Mouse (Mus musculus) c-Kit-positive CD71-negative TER-119-negative erythroid progenitor cells, embryonic 14.5 days (primary cell): Measurements from ENCODE around the gene Rassf2.

Experiments
- DNase-seq: peaks from one replicate; pipeline ENCODE4 v3.0.0-alpha.2; 2013; ENCODE audit warnings: low read depth

The Rassf2 gene

GRCm38 (mm10) chr2:132034590-132035469 lies 4.8 kb upstream of the Rassf2 start:
- no peak for DNase-seq

- no peak for DNase-seq
Observed at GRCm38 (mm10) chr2:132031364-132032095, 1.5 kb upstream of the Rassf2 start.

DNA sequence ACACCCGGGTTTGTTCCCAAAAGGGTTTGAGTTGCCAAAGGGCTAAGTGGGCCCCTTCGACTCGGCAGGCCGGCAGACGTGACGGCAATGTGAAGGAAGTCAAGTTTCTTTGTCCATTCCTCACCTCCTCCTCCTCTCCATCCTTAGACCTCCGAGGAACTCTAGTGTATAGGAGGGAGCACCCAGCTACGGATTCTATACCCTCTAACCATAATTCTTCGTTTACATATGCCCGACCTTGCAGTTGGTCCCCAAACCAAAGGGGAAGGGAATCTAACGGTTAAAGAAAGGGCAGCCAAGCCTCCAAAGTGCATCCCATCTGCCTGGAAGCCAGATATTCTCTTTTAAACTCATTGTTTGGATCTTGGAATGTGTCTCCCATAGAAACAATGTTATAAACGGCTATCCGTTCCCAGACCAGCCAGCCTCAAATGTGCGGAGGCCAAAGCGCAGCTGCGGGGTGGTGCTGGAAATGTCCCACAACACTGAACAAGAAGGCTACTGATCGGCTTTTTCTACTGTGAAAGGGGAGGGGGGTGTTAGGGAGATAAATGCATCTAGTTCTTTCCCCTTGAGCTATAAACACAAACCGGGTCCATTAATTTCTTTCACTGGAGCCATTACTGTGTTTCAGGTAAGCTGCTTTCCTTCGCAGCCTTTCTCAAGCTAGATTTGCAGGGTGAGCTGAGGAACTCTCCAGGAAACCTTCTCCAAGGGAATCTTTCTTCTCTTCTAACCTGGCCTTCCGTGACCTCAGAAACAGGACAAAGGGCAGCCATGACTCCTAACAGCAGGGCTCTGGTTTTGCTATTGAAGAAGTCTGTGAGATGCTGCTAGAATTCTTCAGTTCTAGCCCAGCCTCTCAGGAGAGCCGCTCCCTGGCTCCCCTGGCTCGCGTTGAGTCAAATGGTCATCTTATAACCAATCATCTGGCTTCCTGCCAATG lies 633 bp upstream of the Rassf2 start:
- no peak for DNase-seq

DNA sequence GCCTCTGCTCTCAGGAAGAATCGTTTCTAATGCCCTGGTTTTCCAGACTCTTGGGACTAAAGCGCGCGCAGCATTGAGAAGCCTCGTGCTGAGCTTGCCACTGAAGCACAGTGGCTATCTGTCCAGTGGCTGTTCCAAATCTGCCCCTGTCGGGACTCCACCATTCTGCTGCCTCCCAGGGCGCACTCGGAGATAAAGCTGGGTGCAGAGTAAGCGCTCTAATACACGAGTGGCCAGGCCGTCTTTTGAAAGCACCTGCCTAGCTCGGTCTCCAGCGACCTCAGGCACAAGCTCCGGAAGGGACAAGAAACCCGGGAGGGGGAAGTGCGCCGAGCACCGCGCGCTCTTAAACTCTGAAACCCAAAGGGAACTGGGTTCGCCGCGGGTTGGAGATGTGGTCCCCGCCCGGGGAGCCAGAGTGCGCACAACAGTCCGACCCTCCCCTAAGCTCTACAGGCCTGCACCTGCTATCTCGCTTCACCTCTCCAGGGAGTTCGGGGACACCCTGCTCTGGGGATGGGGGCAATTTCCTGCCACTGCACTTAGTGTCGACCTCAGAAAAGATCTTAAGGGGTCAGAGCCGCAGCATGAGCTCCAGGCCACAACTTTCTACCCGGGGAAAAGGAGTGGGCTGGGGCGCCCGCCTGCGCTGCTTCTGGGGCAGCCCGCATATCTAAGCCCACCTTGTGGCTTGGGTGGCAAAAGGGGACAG lies 1.0 kb downstream of the Rassf2 start:
- no peak for DNase-seq

GRCm38 (mm10) chr2:132028107-132028506 lies 2.0 kb downstream of the Rassf2 start:
- DNase-seq, result no peak

DNA sequence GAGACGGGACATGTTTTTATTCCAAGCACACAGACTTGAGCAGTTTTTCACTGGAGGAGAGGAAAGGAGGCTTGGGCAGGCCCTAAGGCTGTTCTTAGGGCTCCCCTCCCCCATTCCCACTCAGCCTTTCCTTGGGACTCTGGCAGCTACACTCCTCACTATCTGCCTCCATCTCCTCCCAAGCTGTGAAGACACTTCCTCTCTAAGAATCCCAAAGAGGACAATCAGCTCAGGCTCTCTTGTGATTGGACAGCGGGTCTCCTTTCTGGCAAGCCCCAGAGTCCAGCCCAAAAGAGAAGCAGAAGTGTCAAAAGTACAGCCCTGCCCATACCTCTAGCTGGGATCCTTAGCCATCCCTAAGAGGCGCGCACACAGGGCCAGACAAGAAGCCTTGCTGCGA lies 2.7 kb downstream of the Rassf2 start:
- DNase-seq, result no peak

DNA sequence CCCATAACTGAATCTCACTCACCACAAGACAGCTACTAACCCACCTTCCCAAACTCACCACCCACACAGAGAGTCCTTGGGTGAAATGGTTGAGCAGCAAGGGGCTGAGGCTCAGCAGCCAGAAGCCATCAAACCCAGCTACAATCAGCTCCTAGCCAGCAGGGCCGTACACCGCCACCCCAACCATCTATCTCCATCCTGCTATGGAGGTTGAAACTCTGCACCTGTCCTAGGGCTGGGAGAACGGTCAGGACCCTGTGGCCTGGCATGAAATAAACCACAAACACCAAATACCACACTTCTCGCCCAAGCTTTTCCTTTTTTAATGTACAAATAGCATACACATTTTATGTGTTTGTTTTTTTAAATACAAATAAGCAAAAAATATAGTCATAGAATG lies 6.0 kb downstream of the Rassf2 start:
- no peak for DNase-seq

DNA sequence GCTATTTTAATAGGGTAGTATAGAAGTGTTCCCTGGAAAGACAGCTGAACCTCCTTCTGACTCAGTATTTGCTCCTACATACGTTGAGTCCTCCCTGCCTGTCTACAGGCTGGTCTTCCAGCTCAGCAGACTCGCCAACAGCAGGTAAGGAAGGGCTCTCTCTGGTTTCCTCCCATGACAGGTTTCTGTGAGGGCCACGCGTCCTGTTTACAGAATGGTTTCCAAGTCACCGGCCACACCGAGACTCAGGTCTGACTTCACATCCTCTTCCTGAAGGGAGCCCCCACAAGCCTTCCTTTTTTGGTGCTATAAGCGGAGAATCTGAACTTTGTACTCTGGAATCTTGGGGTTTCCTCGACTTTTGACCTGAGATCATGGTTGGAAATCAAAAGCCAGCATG lies 7.4 kb downstream of the Rassf2 start:
- no peak for DNase-seq

GRCm38 (mm10) chr2:132021616-132022015 lies 8.4 kb downstream of the Rassf2 start:
- no peak for DNase-seq

- DNase-seq, result no peak
Observed at GRCm38 (mm10) chr2:132020991-132021541, 9.0 kb downstream of the Rassf2 start.

- DNase-seq, result no peak
Observed at GRCm38 (mm10) chr2:132020420-132020819, 9.6 kb downstream of the Rassf2 start.

DNA sequence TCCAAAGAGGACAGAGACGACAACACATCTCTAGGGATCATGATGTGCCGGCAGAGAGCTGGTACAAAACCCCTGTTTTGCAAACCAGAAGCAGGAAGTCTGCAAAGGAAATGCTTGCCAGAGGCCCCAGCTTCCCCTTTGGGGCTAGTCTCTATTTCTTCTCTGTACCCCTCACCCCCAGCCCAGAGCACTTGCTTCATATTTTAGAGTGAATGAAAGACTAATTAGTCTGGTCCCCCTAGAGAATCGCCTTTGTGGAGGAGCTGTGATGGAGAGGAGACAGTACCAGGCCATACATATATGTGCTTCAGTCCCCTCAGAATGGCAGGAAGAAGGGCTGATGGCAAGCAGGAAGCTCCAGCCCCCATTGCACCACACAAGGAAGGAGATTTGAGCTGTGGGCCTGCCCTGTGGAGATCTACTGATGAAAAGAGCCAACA lies 10.7 kb downstream of the Rassf2 start:
- DNase-seq, result no peak

GRCm38 (mm10) chr2:132018156-132018555 lies 11.9 kb downstream of the Rassf2 start:
- no peak for DNase-seq

GRCm38 (mm10) chr2:132017611-132018010 lies 12.4 kb downstream of the Rassf2 start:
- DNase-seq, result no peak

DNA sequence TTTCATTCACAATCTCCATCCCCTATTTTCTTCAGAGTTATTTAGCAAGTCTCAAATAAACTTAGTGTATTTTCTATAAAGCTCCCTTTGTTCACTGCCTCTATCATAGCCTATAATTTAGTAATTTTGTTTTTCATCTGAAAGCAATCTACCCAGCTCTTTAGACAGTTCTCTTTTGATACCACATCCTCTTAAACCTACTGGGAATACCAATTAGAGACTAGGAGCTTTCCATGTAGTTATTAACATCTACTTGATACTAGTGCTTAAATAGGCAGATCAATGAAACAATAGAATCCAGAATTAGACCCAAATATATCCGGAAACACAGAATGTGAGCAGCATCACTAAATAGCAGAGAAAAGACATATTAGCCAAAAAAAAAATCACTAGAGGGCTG lies 14.0 kb downstream of the Rassf2 start:
- DNase-seq, result no peak

DNA sequence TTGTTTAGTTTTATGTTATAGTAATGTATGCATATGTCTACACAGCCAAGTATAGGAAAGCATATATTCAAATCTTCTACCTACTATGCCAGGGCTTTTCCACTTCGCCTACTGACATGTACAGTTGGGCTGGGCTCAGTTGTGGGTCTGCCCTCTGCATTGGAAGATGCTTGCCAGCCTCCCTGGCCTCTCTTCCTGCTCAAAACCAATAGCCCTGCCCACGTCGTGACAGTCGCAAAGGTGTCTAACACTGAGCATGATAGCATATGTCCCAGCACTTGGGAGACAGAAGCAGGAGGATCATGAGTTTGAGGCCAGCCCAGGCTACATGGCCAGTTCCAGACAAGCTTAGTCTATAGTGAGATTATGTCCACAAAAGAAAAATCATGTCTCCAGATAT lies 16.9 kb downstream of the Rassf2 start:
- no peak for DNase-seq

DNA sequence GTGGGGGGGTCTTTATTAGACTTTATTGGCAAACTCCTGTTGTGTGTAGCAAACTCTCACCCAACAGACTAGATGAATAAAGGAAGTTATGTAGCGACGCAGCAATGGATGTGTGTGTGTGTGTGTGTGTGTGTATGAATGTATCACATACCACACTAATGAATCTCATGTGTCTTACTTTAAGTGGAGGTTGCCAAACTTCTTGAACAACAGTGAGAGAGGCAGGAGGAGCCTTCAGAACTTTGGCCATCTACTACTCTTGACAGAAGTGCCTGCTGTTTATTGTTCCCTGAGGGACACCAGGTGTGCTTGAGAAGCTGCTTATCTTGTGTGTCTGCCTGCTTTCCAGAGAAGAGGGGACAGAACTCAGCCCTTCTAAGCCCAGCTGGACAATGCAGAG lies 19.3 kb downstream of the Rassf2 start:
- no peak for DNase-seq

DNA sequence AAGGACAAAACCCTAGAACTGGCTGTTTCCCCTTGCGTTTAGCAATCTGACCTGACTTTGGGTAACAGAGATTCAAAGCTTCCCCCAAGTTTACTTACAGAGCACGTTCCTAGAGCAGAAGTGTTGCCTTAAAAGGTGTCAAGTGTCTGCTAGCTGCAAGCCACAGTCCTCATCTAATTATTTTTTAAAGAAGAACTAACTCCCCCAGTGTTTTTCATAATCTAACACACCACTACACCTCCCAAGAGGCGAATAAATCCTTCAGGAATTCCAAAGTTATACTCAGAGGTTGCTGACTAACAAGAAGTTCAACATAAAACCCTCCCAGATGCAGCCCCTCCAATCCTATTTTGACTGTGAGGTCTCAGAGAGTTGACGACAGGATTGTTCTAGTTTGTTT lies 21.9 kb downstream of the Rassf2 start:
- no peak for DNase-seq

- DNase-seq, result no peak
Observed at GRCm38 (mm10) chr2:132007475-132007819, 22.6 kb downstream of the Rassf2 start.

DNA sequence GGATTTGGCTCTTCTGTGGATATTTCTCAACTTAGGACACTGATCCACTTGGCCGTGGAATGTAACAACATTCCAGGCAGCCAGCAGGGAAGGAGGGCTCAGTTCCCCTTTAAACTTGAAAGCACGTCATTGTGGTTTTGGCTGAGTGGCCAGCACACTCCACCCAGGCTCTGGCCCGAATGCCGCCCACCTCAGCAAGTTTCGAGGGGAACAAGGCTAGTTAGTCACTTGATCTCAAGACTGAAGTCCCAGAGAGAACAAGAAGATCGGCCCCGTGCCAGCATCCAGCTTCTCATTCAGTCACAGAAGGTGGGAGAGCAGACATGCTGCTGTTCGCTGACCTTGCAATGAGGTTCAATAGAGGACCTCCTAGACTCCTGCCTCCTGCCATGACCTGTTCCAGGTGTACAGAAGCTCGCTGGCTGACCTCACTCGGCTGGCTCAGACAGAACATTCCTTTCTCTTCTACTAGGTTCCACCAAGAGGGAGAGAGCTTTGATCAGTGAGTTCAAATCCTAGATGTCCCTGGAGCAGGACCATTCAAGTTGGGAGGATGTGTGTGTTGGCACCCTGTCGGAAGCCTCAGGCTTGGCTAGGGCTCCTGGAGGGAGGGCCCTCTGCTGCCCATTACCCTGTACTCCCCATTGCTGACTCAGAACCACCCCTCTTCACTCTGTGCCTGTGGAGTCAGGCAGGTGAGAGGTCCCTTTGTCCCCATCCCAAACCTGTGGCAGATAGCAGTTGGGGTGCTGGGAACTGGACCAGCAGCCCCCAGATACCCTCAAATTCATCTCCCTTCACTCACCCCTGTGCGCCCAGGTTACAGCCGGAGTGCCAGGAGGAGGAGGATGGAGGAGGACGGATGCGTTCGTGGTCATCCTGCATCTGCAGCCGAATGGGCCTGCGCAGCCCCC lies 23.2 kb downstream of the Rassf2 start:
- no peak for DNase-seq
